Mouse (Mus musculus) right cerebral cortex, postnatal 25 days (tissue): Measurements from ENCODE around the gene F830045P16Rik.

Experiments
- DNase-seq: peaks from one replicate; pipeline ENCODE4 v3.0.0; 2022

F830045P16Rik gene

DNA sequence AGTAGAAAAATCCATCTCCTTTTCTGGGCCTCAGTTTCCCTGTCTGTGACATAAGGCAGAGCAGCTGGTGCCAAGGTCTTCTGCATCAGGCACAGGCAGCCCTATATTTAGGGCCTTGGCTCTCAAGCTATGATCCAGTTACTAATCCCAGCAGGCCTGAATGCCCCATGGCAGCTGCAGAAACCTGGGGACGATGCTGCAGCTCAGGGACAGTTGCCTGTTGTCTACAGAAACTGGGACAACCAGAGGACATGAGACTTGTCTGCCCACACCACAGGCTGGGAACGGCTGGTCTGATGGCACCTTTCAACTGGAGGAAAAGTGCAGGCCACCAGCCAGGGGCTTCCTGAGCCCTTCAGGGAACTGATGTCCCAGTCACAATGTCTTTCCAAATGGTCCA is at the start of gene F830045P16Rik:
Gene F830045P16Rik (minus strand): TSS at position 226 of the 400 bp plus-strand sequence.
- no peak for DNase-seq

DNA sequence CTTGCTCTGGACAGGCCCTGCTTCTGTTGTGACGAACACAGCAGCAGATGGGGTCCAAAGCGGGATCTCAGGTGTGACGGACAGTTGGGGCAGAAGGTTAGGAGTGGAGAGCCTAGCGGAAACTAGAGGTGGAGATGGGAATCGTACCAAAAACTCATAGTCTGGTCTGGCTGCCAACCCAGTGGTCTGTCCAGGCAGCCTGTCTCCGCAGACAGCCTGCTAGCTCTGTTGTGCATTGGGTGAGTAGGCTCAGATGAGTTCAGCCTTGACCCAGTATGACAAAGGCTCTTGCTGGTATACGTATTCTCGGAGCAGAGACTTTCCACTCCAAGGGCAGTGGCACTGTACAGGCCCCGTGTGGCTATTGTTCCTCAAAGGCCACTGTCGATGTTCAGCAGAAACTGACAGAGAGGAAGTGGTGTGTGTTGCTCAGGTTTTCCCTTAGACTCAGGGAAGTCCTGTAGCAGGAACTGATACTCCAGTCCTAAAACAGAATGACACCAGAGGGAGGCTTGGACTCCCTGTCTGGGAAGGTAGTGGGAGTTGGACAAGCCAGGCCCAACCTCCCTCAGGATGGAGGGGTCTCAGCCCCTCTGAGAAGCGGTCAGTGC is 49.6 kb upstream of the F830045P16Rik start:
- no peak for DNase-seq

DNA sequence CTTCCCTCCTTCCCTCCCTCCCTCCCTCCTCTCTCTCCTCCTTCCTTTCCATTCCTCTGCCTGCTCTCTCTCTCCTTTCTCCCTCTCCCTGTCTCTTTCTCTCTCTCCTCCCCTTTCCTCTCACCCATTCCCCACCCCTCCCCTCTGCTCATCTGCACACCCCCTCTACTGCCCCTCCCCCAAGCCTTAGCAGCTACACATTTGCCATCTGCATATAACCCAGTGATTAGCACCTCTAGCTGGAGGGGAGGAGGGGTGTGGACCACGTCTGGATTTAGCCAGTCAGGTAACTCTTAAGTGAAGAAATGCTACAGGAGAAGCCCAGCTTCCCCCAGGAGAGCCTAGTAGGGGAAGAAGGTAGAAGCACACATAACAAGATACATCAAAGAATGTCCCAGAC is 48.5 kb upstream of the F830045P16Rik start:
- no peak for DNase-seq

DNA sequence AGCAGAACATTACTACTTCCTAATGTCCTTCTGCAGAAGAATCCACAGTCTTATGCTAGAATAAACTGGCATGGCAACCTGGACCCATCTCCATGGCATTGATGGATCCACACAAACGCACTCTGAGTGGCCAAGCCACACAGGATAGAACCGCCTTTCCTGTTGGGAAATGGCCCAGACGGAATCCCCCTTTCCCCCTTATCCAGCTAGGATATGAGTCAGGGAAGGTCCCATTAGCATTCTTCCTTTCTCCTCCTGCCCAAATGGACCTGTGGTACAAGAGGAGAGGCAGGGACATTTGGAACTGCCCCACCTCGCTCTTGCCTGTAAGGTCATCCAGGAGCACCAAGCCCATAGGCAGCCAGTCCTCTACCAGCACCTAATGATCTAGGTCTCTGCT is 45.9 kb upstream of the F830045P16Rik start:
- DNase-seq, result no peak

DNA sequence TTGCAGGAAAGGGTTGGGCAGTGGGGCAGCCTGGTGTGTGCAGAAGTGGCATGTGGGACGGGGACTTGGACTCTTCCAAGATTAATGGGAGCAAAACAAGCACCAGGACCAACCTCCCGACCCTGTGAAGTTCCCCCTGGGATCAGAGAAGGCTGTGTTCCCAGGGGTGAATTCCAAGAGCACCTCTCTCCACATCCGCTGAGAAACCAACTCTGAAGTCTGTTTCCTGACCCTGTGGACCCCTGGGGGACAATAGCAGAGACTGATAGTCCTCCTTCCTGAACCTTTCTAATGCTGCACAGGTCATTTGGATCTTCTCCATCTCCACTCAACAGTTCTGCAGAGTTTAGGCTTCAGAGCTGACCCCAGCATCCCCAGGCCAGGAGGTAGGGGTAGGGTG is 45.4 kb upstream of the F830045P16Rik start:
- no peak for DNase-seq

DNA sequence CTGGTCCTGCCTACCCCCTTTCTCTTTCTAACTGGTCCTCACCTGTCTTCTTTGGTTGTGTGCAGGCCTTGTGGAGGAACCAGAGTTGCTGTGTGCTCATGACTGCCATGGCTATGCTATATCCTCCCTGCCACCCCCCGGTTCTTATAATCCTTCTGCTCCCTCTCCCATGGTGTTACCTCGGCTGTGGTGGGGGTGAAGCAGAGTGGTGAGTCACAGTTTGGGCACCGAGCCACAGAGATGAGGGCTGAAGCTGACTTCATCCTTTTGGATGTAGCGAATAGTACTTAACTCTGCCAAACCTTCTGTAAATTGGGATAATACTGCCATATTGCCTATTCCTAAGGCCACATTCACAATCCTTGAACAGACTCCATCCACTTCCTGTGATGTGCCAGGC is 44.3 kb upstream of the F830045P16Rik start:
- peak; percentile 71 for DNase-seq

DNA sequence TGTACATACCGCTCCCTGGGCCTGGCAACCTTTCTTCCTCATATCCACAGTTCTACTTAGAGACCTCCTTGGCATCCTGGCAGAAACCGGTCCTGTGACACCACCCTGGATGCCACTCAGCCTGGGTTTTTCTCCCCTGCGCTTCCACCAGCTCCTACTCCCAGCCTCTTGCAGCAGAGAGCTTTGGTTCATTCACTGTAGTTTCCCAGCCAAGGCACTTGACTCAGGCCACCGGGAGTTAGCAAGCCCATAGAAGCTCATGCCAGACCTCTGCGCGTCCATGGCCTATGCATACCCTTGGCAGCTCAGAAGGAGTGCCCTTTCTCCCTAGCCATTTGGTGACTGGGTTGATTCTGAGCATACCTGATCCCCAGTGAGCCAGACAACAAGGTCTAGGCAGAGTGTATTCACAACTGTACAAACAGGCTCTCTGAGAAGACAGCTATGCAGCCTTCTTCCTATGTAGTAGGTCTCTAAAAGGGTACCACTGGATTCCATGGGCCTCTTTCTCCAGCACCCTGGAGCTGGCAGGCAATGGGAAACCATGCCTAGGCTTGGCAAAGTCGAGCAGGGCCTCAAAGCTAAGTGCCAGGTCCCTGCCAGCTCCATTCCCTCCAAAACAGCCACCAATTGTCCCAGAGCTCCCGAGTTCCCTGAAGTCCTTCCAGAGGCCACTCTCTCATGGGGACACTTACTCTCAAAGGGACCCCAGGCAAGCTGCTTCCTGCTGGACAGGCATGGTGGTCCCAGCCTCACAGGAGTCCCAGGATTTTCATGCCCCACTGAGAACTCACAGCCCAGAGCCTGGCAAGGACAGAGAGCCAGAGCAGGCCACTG is 40.4 kb upstream of the F830045P16Rik start:
- DNase-seq, result peak; percentile 40

DNA sequence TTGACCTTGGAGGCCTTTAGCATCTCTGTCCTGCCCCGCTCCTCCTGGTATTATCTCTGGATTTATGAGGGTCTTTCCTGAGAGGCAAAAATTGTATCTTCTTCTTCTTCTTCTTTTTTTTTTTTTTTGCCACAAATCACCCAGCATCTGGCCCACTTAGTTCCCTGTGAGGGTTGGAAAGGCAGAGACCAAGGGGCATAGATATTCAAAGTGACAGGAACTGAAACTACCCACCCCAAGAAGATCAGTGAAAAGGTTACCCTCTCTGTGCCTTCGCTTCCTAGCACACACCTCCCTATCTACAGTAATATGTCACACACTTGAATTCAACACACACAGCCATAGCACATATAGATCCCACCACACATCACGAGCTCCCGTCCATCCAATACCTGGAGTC is 38.7 kb upstream of the F830045P16Rik start:
- DNase-seq, result no peak

DNA sequence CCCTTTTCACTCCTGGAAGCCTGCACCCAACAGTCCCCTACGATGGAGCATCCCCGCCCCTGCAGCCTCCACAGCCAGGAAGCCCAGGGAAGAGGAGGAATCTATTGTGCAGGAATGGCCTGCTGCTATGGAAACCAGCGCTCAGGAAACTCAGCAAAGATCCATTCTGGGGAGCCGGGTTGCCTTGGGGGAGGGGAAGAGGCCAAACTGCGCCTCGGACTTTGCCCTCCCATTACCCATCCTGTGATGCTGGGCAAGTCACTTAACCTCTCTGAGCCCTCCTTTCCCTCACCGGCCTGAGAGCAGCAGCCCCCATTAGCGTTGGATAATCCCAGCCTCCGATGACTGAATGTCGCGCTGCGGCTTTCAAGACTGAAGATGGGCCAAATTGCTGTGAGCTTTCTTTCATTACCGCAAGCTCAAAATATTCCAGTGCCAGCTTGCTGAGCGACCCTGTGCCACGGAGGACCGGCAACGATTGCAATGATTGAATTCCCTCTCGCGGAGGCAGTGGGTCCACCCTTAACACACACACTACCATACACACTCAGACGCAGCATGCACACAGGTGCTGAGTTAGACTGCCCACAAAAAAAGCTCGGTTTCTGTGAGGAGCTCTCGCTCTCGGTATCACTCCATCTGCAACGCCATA is 38.1 kb upstream of the F830045P16Rik start:
- DNase-seq, result peak; percentile 84

DNA sequence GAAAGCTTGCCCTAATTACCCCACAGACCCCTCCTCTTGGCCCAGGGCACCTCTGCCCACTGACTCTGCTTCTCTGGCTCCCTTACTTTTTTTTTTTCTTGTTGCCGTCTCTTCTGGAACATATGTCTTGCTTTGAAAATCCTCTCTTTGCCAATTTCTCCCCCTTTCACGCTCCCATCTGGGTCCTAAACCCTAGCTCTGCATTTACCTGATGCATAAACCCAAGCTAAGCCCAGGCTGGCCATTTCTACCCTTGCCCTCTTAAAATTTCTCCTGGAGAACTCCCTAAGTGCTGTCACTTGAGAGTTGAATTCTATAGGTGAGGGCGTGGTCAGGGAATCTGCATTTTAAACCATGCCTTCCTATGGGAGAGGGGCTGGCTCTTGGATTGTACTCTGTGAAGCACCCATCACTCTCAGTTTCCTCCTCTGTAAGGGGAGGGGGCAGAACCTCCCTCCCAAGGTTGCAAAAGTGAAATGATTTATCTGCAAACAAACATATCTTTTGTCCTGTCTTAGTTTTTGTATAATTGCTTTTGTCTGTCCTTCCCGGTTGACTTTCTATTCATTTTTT is 37.4 kb upstream of the F830045P16Rik start:
- DNase-seq, result no peak

DNA sequence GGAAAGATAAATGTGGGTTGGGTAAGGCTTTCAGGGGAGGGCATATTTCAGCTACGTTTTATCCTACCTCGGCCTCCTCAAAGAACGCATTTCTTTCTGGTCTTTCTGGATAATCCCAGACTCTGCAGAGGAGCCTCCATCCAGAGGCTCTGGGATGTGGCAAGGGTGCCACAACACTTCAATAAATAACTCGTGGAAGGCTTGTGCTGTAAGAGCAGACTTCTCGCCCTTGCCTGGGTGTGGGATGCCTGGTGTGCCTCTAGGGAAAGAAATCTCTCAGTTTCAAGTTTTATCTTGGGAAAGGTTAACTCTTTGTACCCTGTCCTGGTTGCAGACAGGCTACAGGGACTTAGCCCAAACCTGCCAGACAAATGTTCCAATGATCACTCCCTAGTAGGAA is 33.2 kb upstream of the F830045P16Rik start:
- DNase-seq, result no peak

DNA sequence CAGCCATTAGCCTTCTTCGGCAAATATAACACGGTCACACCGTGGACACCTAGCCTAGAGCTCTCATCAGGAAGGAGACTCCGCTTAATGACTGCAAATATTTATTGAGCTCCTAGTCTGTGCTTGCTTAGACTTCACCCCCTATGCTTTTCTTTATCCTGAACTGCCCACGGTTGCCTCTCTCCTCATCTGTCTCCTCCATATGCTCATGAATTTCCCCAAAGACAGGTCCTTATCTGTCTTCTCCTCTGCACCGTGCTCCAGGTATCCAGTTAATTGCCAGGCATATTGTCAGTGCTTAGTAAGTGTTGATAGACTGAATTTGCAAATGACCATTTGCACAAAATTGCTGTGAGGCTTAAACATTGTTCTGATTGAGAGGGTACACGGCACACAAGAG is 32.7 kb upstream of the F830045P16Rik start:
- no peak for DNase-seq

DNA sequence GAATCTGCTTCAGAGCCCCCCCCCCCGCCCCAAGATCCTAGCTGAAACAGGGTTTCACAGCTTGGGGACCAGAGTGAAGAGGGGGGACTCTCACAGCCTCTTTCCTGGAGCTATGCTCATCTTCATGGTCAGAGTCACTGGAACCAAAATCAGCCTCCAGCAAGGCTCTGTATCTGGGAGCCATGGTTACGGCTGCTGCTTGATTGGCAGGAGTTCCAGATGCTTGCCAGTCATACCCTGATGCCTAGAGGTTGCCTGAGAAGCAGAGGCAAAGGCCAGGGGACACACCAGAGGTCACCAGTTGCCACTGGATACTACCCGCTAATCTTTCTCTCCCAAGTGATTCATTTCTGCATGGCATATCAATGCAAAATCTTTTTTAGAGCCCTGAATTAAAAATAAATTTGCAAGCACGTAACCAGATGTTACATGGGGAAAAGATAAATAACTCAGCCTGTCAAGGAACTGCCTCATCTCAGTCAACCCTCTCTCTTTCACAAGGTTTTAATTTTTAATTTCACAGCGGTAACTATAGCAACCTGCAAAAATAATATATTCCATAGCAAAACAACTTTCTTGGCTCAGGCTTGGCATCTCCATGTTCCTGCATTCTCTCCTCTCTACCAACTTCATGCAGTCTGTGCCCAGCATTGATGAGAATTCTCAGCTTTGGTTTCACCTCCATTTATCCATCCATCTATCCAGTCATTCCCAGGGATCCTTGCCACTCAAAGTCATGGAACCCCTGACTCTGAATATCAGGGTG is 27.7 kb upstream of the F830045P16Rik start:
- no peak for DNase-seq

DNA sequence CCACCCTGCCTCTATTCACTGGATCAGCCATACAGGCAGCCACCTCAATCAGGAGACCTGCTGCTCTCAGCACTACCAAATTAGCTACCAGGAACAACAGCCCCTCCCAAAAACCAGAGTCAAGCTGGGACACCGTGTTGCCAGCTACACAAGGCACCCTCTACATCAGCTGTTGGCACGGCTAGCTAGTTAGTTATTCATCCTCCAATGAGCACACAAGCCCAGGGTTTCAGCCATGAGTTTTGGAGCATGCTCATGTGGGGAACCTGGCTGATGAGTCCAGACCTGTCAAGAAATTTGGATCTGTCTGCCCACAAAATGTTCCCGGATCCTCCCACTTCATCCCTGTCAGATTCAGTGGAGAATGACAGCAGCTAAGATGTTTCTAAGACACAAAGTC is 25.4 kb upstream of the F830045P16Rik start:
- no peak for DNase-seq

DNA sequence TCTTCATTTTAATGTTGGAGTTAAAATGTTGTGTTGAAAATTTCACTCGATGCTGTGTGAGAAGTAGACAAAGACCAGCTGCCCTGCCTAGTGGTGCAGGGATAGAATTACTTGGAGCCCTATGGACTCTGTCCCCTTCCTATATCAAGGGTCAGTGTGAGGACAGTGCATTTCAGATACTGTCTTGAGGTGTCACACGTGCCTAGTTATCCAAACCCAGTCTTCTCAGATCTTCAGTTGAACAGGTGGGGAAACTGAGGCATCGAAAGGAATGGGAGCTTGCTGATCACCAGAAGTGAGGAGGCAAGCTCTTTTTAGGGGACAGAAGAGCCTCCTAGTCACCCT is 22.4 kb upstream of the F830045P16Rik start:
- DNase-seq, result no peak

DNA sequence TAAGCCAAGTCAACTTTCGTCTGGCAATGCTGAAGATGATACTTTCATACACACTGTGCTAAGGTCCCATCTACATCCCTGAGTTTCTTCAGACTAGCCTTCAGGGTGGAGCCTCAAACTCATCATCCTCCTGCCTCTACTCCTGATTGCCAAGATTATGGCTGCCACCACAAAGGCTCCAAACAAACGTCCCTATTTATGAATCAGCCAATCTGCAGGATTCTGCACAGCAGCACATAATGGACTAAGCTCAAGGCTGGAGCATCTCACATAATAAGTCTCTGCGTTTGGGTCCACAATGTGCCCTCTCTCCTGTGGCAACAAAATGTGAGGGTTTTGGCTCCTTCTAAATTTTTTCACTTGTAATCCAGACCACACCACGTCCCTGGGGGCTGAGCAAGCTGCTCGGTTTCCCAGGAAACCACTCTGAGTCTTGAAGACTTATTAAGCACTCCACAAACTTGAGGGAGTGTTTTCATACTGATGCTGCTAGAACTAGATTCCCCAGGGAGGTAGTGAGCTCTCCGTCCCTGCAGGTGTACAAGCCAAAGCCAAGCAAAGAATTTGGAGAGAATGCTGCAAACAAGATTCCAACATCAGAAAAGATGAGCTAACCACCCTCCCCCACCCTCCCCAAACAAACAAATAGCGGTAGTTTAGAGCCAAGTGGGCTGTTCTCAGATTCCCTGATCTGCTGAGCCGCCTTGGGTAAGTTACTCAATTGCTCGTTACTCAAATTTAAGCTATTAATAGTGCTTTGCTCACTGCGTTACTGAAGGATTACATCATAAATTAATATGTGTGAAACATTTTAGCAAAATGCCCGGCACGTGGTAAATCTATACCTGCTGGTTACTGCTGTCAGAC is 21.8 kb upstream of the F830045P16Rik start:
- no peak for DNase-seq

DNA sequence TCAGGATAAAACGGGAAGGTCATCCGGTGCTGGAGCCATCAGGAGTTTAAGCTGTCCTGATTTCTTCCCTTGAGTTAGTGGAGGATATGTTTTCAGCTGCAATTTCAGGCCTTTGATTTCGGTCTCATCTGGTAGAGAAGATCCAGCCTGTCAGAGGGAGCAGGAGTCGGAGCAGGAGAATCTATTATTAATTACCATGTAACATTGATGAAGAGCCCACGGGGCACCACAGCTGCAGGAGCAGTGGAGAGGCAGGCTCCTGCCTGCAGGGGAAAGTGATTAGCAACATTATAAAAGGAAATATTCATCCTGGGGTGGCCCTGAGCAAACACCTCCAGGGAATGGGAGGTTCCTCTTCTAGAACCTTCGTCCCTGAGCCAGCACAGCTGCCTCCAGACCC is 19.7 kb upstream of the F830045P16Rik start:
- DNase-seq, result no peak

DNA sequence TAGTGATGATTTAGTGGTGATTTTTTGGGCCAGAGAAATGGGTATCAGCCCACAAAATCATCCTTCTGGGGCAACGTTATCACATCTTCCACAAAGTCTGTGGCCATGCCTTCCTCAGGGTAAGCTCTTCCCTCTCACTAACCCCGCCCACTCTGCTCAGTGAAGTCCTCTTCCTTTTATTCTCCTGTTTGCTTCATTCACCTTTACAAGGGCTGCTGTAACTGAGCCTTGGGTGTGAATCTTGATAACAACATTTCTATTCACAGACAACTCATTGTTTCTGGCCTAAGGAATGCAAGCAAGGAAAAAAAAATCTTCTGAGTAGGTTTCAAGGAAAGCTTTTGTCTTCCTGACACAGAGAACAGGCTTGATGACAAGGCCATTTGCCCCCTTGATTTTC is 14.4 kb upstream of the F830045P16Rik start:
- no peak for DNase-seq

DNA sequence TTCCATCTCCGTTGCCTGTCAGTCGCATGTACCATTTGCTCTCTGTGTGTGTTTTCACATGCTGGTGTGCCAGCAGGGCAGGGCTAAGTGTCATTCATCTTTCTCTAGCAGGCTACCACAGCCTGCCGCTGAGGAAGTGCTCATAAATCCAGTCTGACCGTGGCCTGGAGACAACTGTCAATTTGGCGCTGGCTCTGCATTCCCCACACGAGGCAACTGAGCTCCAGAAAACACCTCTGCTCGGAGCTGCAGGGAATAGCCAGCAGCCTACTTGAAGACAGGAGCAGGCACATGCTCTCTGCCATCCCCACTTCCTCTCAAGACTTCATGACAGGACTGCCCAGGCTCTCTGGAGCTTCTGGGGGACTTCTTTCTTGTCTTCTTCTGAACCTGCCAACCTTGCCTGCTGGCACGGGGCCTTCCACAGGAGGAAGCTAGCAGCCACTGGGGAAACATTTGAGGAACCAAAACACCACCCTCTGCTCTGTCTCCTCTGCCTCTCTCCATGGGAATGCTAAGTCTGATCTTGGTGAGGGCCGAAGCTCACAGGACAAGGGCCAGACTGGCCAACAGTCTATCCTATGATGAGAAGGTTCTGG is 13.2 kb upstream of the F830045P16Rik start:
- no peak for DNase-seq

DNA sequence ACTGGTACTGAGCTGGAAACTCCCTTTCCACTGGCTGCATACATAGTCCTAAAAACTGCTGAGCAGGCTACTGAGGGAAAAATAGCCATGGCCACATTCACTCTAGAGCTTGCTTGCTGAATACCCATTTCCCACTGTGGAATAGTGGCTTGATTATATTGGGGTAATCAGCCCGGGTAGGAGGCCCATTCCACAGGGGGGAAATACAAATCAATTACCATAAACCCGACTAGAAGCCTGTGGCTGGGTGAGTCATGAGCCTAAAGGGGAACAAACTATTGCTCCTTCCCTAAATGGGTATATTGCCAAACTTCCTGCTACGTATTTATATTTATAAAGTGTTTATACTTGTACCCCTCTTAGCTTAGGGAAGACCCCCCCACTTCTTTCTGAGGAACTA is 10.4 kb upstream of the F830045P16Rik start:
- no peak for DNase-seq

DNA sequence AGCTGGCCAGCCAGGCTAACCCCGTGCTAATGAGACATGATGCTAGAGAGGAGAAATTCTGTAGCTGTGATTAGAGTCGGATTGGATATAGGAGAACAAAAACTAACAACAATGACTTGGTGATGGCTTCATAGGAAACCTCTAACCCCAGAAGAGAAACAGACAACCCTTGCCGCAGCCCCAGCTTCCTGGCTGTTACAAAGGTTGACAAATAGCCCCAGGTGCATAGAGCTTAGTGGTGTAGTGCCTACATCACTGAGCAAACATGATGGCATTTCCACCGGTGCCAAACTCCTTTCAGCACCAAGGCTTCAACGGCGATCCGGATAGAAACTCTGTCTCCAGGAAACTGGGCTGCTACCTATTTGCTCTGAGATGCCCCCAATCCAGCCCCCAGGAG is 9.2 kb upstream of the F830045P16Rik start:
- no peak for DNase-seq

DNA sequence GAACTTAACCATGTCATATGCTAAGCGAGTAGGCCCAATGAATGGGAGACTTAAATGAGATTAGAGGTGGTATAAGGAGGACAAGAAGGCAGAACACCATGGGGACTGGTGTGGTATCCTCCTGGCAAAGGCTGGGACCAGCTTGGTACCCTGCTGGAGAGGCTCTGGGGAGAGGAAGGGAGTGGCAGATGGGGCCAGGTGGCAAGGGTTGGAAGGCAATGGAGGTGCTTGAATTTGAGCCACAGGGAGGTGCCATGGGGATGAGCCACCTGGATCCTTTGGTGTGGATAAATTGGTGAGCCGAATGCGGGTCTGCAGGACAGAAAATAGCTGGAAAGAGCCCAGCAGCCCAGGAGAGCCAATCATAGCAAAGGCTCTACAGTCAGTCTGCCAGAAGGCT is 8.5 kb upstream of the F830045P16Rik start:
- no peak for DNase-seq
